Mouse (Mus musculus): ENCODE measurements around the gene Ppp1r16b. TPM values are rescaled to one million over a fixed set of nuclear protein-coding genes. Genes with fewer than 3 reads are reported as not detected.
A peak's percentile ranks its signal among the peaks of the same experiment; 100 is the strongest.

Ppp1r16b gene
- polyA plus RNA-seq, 1 experiment from 2014 or later: 2.9 TPM

- H3K9me3 ChIP-seq: no peaks in the 10 kb centered on the region
- WGBS: 53% methylated on average over 7 of the region's 7 CpGs
- no peak overlapping the region for H3K27ac ChIP-seq
- H3K36me3 ChIP-seq (replicated peaks): no peaks in the 10 kb centered on the region
- no peaks in the 10 kb centered on the region for H3K4me1 ChIP-seq
- no peak overlapping the region for H3K4me3 ChIP-seq (replicated peaks)
- no peaks in the 10 kb centered on the region for H3K27me3 ChIP-seq
- ATAC-seq (ENCODE audit: low FRiP score): no peak
- H3K4me2 ChIP-seq: no peak overlapping the region
- H3K9ac ChIP-seq: no peak overlapping the region
These were observed 13.9 kb upstream of the Ppp1r16b start for GRCm38 (mm10) chr2:158651159-158651908.

GRCm38 (mm10) chr2:158652985-158653384 is 12.2 kb upstream of the Ppp1r16b start:
- no peaks in the 10 kb centered on the region for H3K27me3 ChIP-seq
- no peaks in the 10 kb centered on the region for H3K9me3 ChIP-seq
- no peaks in the 10 kb centered on the region for H3K36me3 ChIP-seq (replicated peaks)
- no peak overlapping the region for H3K4me3 ChIP-seq (replicated peaks)
- 6% methylated on average over 4 of the region's 4 CpGs for WGBS
- peak; percentile 70 for ATAC-seq (ENCODE audit: low FRiP score)
- H3K4me1 ChIP-seq: no peaks in the 10 kb centered on the region
- H3K9ac ChIP-seq: no peak overlapping the region
- H3K27ac ChIP-seq: no peak overlapping the region
- no peak overlapping the region for H3K4me2 ChIP-seq

DNA sequence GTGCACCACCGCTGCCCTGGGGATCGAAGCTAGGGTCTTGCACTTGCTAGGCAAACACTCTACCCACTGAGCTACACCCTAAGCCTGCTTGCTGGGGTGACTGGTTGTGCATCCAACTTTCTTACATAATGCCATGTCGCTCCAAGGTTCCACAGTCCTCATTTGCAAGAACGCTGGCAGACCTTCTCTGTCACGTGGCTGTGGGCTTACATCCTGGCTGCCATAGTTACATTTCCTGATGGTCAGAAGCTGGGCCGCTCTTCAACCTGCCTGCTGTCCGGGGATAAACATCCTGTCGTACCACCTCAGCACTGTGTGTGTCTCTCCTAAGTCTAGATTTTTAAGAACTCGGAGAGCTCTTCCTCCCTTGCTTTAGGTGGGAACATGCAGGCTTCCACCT is 10.5 kb upstream of the Ppp1r16b start:
- Histone ChIP-seq H3K36me3 (replicated peaks) (no peaks in the 10 kb centered on the region), H3K27ac (no peak overlapping the region), H3K4me2 (no peak overlapping the region), H3K27me3 (no peaks in the 10 kb centered on the region), H3K4me1 (no peaks in the 10 kb centered on the region), H3K9me3 (no peaks in the 10 kb centered on the region), H3K4me3 (replicated peaks) (no peak overlapping the region), H3K9ac (no peak overlapping the region)
- ATAC-seq (ENCODE audit: low FRiP score): no peak
- 84% methylated on average over 9 of the region's 9 CpGs for WGBS

- 86% methylated on average over 4 of the region's 4 CpGs for WGBS
- no peaks in the 10 kb centered on the region for H3K9me3 ChIP-seq
- no peaks in the 10 kb centered on the region for H3K36me3 ChIP-seq (replicated peaks)
- H3K4me1 ChIP-seq: no peaks in the 10 kb centered on the region
- no peak overlapping the region for H3K4me2 ChIP-seq
- H3K4me3 ChIP-seq (replicated peaks): no peak overlapping the region
- no peak overlapping the region for H3K27ac ChIP-seq
- H3K9ac ChIP-seq: no peak overlapping the region
- H3K27me3 ChIP-seq: no peaks in the 10 kb centered on the region
- ATAC-seq (ENCODE audit: low FRiP score): no peak
These were observed 9.4 kb upstream of the Ppp1r16b start for GRCm38 (mm10) chr2:158655806-158656205.

DNA sequence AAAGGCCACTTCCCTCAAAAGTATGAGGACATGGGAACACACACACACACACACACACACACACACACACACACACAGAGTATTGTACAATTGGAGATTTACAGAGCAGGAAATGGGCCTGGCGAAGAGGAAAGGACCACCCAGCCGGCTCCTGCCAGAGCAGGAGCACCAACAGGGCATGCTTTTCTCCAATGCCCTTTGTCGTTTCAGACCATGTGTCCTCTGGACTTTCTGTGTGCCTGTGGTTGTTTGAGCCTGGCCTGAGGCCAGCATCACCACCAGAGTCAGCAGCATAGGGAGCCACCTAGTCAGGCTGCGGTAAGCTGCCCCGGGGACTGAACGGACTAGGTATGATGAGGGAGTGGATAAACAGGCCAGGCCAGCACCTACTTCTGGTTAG is 6.4 kb upstream of the Ppp1r16b start:
- 58% methylated on average over 6 of the region's 6 CpGs for WGBS
- no peak for ATAC-seq (ENCODE audit: low FRiP score)
- H3K4me1 ChIP-seq: no peaks in the 10 kb centered on the region
- no peak overlapping the region for H3K4me2 ChIP-seq
- no peaks in the 10 kb centered on the region for H3K9me3 ChIP-seq
- H3K36me3 ChIP-seq (replicated peaks): no peaks in the 10 kb centered on the region
- no peak overlapping the region for H3K4me3 ChIP-seq (replicated peaks)
- H3K9ac ChIP-seq: no peak overlapping the region
- H3K27ac ChIP-seq: no peak overlapping the region; the same call in 1 of the 2 replicates
- no peaks in the 10 kb centered on the region for H3K27me3 ChIP-seq

GRCm38 (mm10) chr2:158659346-158659745 is 5.9 kb upstream of the Ppp1r16b start:
- H3K36me3 ChIP-seq (replicated peaks): no peaks in the 10 kb centered on the region
- ATAC-seq (ENCODE audit: low FRiP score): no peak
- H3K9ac ChIP-seq: no peak overlapping the region
- H3K27ac ChIP-seq: no peak overlapping the region
- WGBS: 80% methylated on average over 3 of the region's 3 CpGs
- no peak overlapping the region for H3K4me3 ChIP-seq (replicated peaks)
- no peak overlapping the region for H3K4me2 ChIP-seq
- H3K27me3 ChIP-seq: no peaks in the 10 kb centered on the region
- H3K4me1 ChIP-seq: no peaks in the 10 kb centered on the region
- no peaks in the 10 kb centered on the region for H3K9me3 ChIP-seq

DNA sequence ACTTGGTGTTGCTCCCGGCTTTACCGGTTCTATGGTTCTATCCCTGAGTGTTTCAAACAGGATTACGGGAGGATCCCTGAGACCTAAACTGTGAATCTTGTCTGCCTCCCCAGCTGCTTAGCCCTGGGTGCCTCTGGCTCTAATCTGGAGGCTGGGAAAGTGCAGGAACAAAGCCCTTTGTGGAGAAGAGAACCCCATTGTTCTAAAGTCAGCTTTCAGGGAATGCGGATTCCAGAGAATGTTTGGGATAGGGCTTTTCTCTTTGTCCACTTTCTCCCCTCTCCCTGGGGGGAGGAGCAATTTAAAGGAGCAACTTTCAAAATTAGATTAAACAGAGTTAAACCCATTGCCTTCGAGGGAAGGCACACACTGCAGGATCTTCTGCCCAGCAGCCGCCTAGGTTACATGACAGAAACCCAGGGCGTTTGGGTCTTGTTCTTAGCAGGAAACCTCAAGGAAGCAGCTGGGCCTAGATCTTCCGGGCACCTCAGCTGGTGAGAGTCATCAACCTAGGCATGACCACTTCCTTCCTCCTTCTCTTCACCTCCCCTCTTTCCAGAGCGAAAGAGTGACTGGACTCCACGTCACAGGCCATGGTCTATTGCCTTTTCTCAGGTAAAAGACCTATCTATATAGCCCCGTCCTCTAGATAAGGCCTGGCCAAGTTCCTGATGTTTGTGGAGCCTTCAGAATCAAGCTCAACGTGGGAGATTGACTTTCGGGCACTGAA is 1.0 kb downstream of the Ppp1r16b start:
- H3K27me3 ChIP-seq: peaks cover 62% of the 10 kb centered on the region
- H3K4me2 ChIP-seq: 0 out of 2 replicates have a peak overlapping the region, but pooled peaks have one; percentile 99
- H3K27ac ChIP-seq: no peak overlapping the region
- H3K4me3 ChIP-seq (replicated peaks): no peak overlapping the region
- no peak; the same call in 1 of the 2 replicates for ATAC-seq (ENCODE audit: low FRiP score)
- no peaks in the 10 kb centered on the region for H3K9me3 ChIP-seq
- H3K4me1 ChIP-seq: peaks cover 38% of the 10 kb centered on the region
- H3K9ac ChIP-seq: no peak overlapping the region
- H3K36me3 ChIP-seq (replicated peaks): no peaks in the 10 kb centered on the region
- WGBS: 23% methylated on average over 13 of the region's 13 CpGs

GRCm38 (mm10) chr2:158667022-158667670 is 1.9 kb downstream of the Ppp1r16b start:
- Histone ChIP-seq H3K4me3 (replicated peaks) (peak overlapping the region; percentile 52), H3K27me3 (peaks cover 62% of the 10 kb centered on the region), H3K9me3 (no peaks in the 10 kb centered on the region), H3K4me2 (peak overlapping the region; percentile 99), H3K36me3 (replicated peaks) (no peaks in the 10 kb centered on the region), H3K9ac (peak overlapping the region; percentile 57), H3K27ac (no peak overlapping the region), H3K4me1 (peaks cover 38% of the 10 kb centered on the region)
- WGBS: under 1% methylated on average over 47 of the region's 47 CpGs
- ATAC-seq (ENCODE audit: low FRiP score): peak; percentile 87

- Histone ChIP-seq H3K27ac (no peak overlapping the region), H3K9ac (peak overlapping the region; percentile 57), H3K4me2 (peak overlapping the region; percentile 99), H3K4me3 (replicated peaks) (peak overlapping the region; percentile 52), H3K9me3 (no peaks in the 10 kb centered on the region), H3K36me3 (replicated peaks) (no peaks in the 10 kb centered on the region), H3K4me1 (peaks cover 45% of the 10 kb centered on the region), H3K27me3 (peaks cover 62% of the 10 kb centered on the region)
- WGBS: 0% methylated on average over 53 of the region's 54 CpGs
- ATAC-seq (ENCODE audit: low FRiP score): peak; percentile 34
These were observed 2.7 kb downstream of the Ppp1r16b start for GRCm38 (mm10) chr2:158667671-158668432.

GRCm38 (mm10) chr2:158668433-158669010 is 3.3 kb downstream of the Ppp1r16b start:
- H3K9me3 ChIP-seq: no peaks in the 10 kb centered on the region
- H3K4me3 ChIP-seq (replicated peaks): peak overlapping the region; percentile 52
- WGBS: 11% methylated on average over 23 of the region's 23 CpGs
- no peak for ATAC-seq (ENCODE audit: low FRiP score)
- peak overlapping the region; percentile 57 for H3K9ac ChIP-seq
- peaks cover 62% of the 10 kb centered on the region for H3K27me3 ChIP-seq
- peak overlapping the region; percentile 99 for H3K4me2 ChIP-seq
- no peak overlapping the region for H3K27ac ChIP-seq
- H3K4me1 ChIP-seq: peaks cover 52% of the 10 kb centered on the region
- H3K36me3 ChIP-seq (replicated peaks): no peaks in the 10 kb centered on the region

GRCm38 (mm10) chr2:158669199-158670195 is 4.3 kb downstream of the Ppp1r16b start:
- Histone ChIP-seq H3K36me3 (replicated peaks) (no peaks in the 10 kb centered on the region), H3K9me3 (no peaks in the 10 kb centered on the region), H3K9ac (no peak overlapping the region), H3K27ac (no peak overlapping the region), H3K4me1 (peaks cover 53% of the 10 kb centered on the region), H3K4me2 (0 out of 2 replicates have a peak overlapping the region, but pooled peaks have one; percentile 99), H3K27me3 (peaks cover 62% of the 10 kb centered on the region), H3K4me3 (replicated peaks) (no peak overlapping the region)
- no peak for ATAC-seq (ENCODE audit: low FRiP score)
- WGBS: 63% methylated on average over 13 of the region's 13 CpGs
